Comparison of ENCODE assay signal across 28 mouse cellular contexts in genomic region chr16:36505913-36506312, GRCm38 (mm10). TPM values are rescaled to one million over a fixed set of nuclear protein-coding genes. Genes with fewer than 3 reads are reported as not detected.
DNase-seq lines count a peak whose midpoint lies in the region; ATAC-seq and TF ChIP-seq lines count a peak whose summit lies in the region.
"Had no signal": no experiment of that assay in that cellular context is flagged by ENCODE, and none has a peak within 500 bp of the region (broad histone marks: within the 10 kb centered on the region; RNA-seq: fewer than 3 reads in every experiment).

No protein-coding gene starts in this region.

- no peaks in the 10 kb centered on the region for H3K4me1 ChIP-seq in hindbrain, embryonic 15.5 days (replicated peaks)
- no peaks in the 10 kb centered on the region for H3K4me1 ChIP-seq in hindbrain, embryonic 14.5 days (replicated peaks; ENCODE audit: control insufficient read depth, insufficient read depth, low read length)
- no peaks in the 10 kb centered on the region for H3K4me1 ChIP-seq in lung, postnatal 0 days (ENCODE audit: insufficient read depth, low read depth, low read length)
- H3K4me1 ChIP-seq in lung, adult 2 months (ENCODE audit: control insufficient read depth, insufficient read depth, low read length) = no peaks in the 10 kb centered on the region
- no peaks in the 10 kb centered on the region for H3K4me1 ChIP-seq in MEL (ENCODE audit: control insufficient read depth in 1 of 2, insufficient read depth in 2 of 2, low read length in 2 of 2)
- H3K4me1 ChIP-seq: embryonic facial prominence, embryonic 15.5 days; hindbrain, embryonic 12.5 days; midbrain, embryonic 13.5 days had no signal

- peak; percentile 45; the same call in 1 of the 2 replicates for ATAC-seq in hindbrain, embryonic 15.5 days (ENCODE audit: low FRiP score, low read depth)
- ATAC-seq in hindbrain, embryonic 14.5 days (ENCODE audit: low FRiP score) = no peak
- no peak for ATAC-seq in lung, postnatal 0 days
- no peak for ATAC-seq in megakaryocyte, adult 5-6 weeks (ENCODE audit: poor library complexity, severe bottlenecking)
- ATAC-seq: midbrain, embryonic 13.5 days had no signal

- H3K4me2 ChIP-seq in hindbrain, embryonic 15.5 days = no peak overlapping the region
- H3K4me2 ChIP-seq in hindbrain, embryonic 14.5 days (replicated peaks) = no peak overlapping the region
- no peak overlapping the region for H3K4me2 ChIP-seq in lung, postnatal 0 days (replicated peaks; ENCODE audit: low read depth, low read length)
- H3K4me2 ChIP-seq: embryonic facial prominence, embryonic 15.5 days; heart, embryonic 11.5 days; hindbrain, embryonic 12.5 days; liver, embryonic 11.5 days; midbrain, embryonic 13.5 days had no signal

- H3K27me3 ChIP-seq in hindbrain, embryonic 15.5 days = no peaks in the 10 kb centered on the region
- no peaks in the 10 kb centered on the region for H3K27me3 ChIP-seq in hindbrain, embryonic 14.5 days (ENCODE audit: control insufficient read depth, insufficient read depth, low read length)
- no peaks in the 10 kb centered on the region for H3K27me3 ChIP-seq in lung, postnatal 0 days (replicated peaks; ENCODE audit: insufficient read depth, low read length)
- H3K27me3 ChIP-seq in MEL (ENCODE audit: control insufficient read depth in 1 of 2, insufficient read depth in 2 of 2, low read length in 2 of 2) = no peaks in the 10 kb centered on the region
- H3K27me3 ChIP-seq: embryonic facial prominence, embryonic 15.5 days; hindbrain, embryonic 12.5 days; midbrain, embryonic 13.5 days had no signal

- H3K36me3 ChIP-seq in hindbrain, embryonic 15.5 days = no peaks in the 10 kb centered on the region
- H3K36me3 ChIP-seq in hindbrain, embryonic 14.5 days (replicated peaks; ENCODE audit: control insufficient read depth, insufficient read depth) = no peaks in the 10 kb centered on the region
- no peaks in the 10 kb centered on the region for H3K36me3 ChIP-seq in lung, postnatal 0 days (ENCODE audit: insufficient read depth, low read length)
- no peaks in the 10 kb centered on the region for H3K36me3 ChIP-seq in MEL (ENCODE audit: control insufficient read depth in 1 of 2, insufficient read depth in 2 of 2, low read length in 2 of 2)
- H3K36me3 ChIP-seq: embryonic facial prominence, embryonic 15.5 days; G1E; hindbrain, embryonic 12.5 days; midbrain, embryonic 13.5 days had no signal

- H3K27ac ChIP-seq in hindbrain, embryonic 15.5 days (replicated peaks) = no peak overlapping the region
- H3K27ac ChIP-seq in hindbrain, embryonic 14.5 days = no peak overlapping the region
- H3K27ac ChIP-seq in lung, postnatal 0 days (ENCODE audit: low read length) = no peak overlapping the region
- no peak overlapping the region for H3K27ac ChIP-seq in MEL (ENCODE audit: control insufficient read depth, low read depth, low read length)
- H3K27ac ChIP-seq: embryonic facial prominence, embryonic 15.5 days; hindbrain, embryonic 12.5 days; macrophage; midbrain, embryonic 13.5 days had no signal

- H3K9ac ChIP-seq in hindbrain, embryonic 15.5 days = no peak overlapping the region
- no peak overlapping the region for H3K9ac ChIP-seq in hindbrain, embryonic 14.5 days
- no peak overlapping the region for H3K9ac ChIP-seq in lung, postnatal 0 days (replicated peaks; ENCODE audit: low read depth)
- H3K9ac ChIP-seq in MEL (ENCODE audit: control insufficient read depth, low read depth, low read length, poor library complexity, severe bottlenecking) = no peak overlapping the region
- H3K9ac ChIP-seq: embryonic facial prominence, embryonic 15.5 days; hindbrain, embryonic 12.5 days; midbrain, embryonic 13.5 days had no signal

- no peak for DNase-seq in hindbrain, embryonic 14.5 days (ENCODE audit: low spot score)
- no peak for DNase-seq in lung, postnatal 0 days (ENCODE audit: low spot score)
- no peak for DNase-seq in lung, adult 2 months
- peak; percentile 43 for DNase-seq in MEL (ENCODE audit: low read depth, low spot score)
- peak; percentile 45 for DNase-seq in retina, postnatal 1 day
- DNase-seq in ovary, postnatal 36 days (ENCODE audit: low spot score) = no peak
- DNase-seq: heart, postnatal 10 days; kidney, adult 18-20 months; kidney, postnatal 25 days; layer of hippocampus, adult 9-11 months; lung, adult 18-20 months; thymus, adult 18-20 months; thymus, postnatal 4 days had no signal

- H3K79me2 ChIP-seq in MEL (ENCODE audit: control insufficient read depth, insufficient read depth, low read length, poor library complexity) = no peaks in the 10 kb centered on the region

- TF ChIP-seq CTCF in lung, postnatal 0 days (IDR thresholded peaks at IDR 0.05) = 0 out of 2 replicates have a peak, but pooled peaks have one; percentile 10
- no peak for TF ChIP-seq CTCF in lung, adult 2 months (IDR thresholded peaks at IDR 0.05; ENCODE audit: insufficient read depth, low read length)
- TF ChIP-seq CTCF in MEL (IDR thresholded peaks at IDR 0.05 in 2 of 3, conservative IDR thresholded peaks at IDR 0.05 in 1 of 3; ENCODE audit: control insufficient read depth in 1 of 3, insufficient read depth in 1 of 3, low read depth in 2 of 3, low read length in 3 of 3, poor library complexity in 1 of 3, severe bottlenecking in 1 of 3) = no peak

- no peak for TF ChIP-seq RAD21 in MEL (IDR thresholded peaks at IDR 0.05; ENCODE audit: low read depth, low read length)

- TF ChIP-seq POLR2A in lung, adult 2 months (IDR thresholded peaks at IDR 0.05; ENCODE audit: borderline replicate concordance, extremely low read depth, low read depth, low read length) = no peak
- TF ChIP-seq POLR2A in MEL (IDR thresholded peaks at IDR 0.05; ENCODE audit: control insufficient read depth in 1 of 2, insufficient read depth in 1 of 2, low read depth in 1 of 2, low read length in 2 of 2, poor library complexity in 1 of 2) = no peak

- 56% methylated on average over 4 of the region's 4 CpGs for WGBS in hindbrain, embryonic 15.5 days
- 62% methylated on average over 4 of the region's 4 CpGs for WGBS in hindbrain, embryonic 14.5 days
- WGBS in lung, postnatal 0 days = 45% methylated on average over 4 of the region's 4 CpGs
- 38% methylated on average over 4 of the region's 4 CpGs for whole genome bisulfite sequencing in lung, adult 2 months

- no peak for TF ChIP-seq EP300 in lung, postnatal 0 days (IDR thresholded peaks at IDR 0.05)
- TF ChIP-seq EP300 in MEL (IDR thresholded peaks at IDR 0.05; ENCODE audit: low read depth in 1 of 2, low read length in 2 of 2) = no peak

- no peaks in the 10 kb centered on the region for H3K9me3 ChIP-seq in hindbrain, embryonic 15.5 days
- no peaks in the 10 kb centered on the region for H3K9me3 ChIP-seq in hindbrain, embryonic 14.5 days (ENCODE audit: control insufficient read depth, low read length)
- no peaks in the 10 kb centered on the region for H3K9me3 ChIP-seq in lung, postnatal 0 days (ENCODE audit: low read length)
- H3K9me3 ChIP-seq in MEL (replicated peaks; ENCODE audit: insufficient read depth, low read length) = no peaks in the 10 kb centered on the region
- H3K9me3 ChIP-seq: embryonic facial prominence, embryonic 15.5 days; G1E; hindbrain, embryonic 12.5 days; midbrain, embryonic 13.5 days had no signal

- H3K4me3 ChIP-seq in hindbrain, embryonic 15.5 days = no peak overlapping the region
- H3K4me3 ChIP-seq in hindbrain, embryonic 14.5 days (replicated peaks; ENCODE audit: low read length) = no peak overlapping the region
- H3K4me3 ChIP-seq in lung, postnatal 0 days (ENCODE audit: low read depth, low read length) = no peak overlapping the region
- H3K4me3 ChIP-seq in lung, adult 2 months (replicated peaks; ENCODE audit: extremely low read depth, low read depth, low read length) = no peak overlapping the region
- H3K4me3 ChIP-seq in MEL (ENCODE audit: control insufficient read depth in 1 of 2, insufficient read depth in 1 of 2, low read depth in 2 of 2, low read length in 2 of 2) = no peak overlapping the region
- H3K4me3 ChIP-seq: embryonic facial prominence, embryonic 15.5 days; hindbrain, embryonic 12.5 days; midbrain, embryonic 13.5 days had no signal

TF ChIP-seq in MEL, 35 proteins besides CTCF, POLR2A, EP300 and RAD21 (continues in another document):
- TF ChIP-seq UBTF (IDR thresholded peaks at IDR 0.05; ENCODE audit: borderline replicate concordance, insufficient read depth, low read depth, low read length) (no peak), SMC3 (IDR thresholded peaks at IDR 0.05; ENCODE audit: low read depth, low read length) (no peak), CHD1 (IDR thresholded peaks at IDR 0.05; ENCODE audit: low read depth, low read length) (no peak), E2F4 (IDR thresholded peaks at IDR 0.05; ENCODE audit: borderline replicate concordance, low read depth, low read length) (no peak), ETS1 (IDR thresholded peaks at IDR 0.05; ENCODE audit: low read depth, low read length) (no peak), GABPA (IDR thresholded peaks at IDR 0.05; ENCODE audit: low read depth, low read length) (no peak), RCOR1 (IDR thresholded peaks at IDR 0.05; ENCODE audit: low read depth, low read length) (no peak), GATA1 (IDR thresholded peaks at IDR 0.05; ENCODE audit: low read depth, low read length) (no peak), TBP (IDR thresholded peaks at IDR 0.05; ENCODE audit: low read depth, low read length) (no peak), CHD2 (IDR thresholded peaks at IDR 0.05; ENCODE audit: low read length) (no peak), MAFK (IDR thresholded peaks at IDR 0.05; ENCODE audit: borderline replicate concordance, low read depth, low read length) (no peak)

RNA-seq across cellular contexts. Expression of gene Stfa3, which starts 50.7 kb away (rescaled TPM):
- 0.73 and 0.77 TPM in 2 replicates for polyA plus RNA-seq in hindbrain, embryonic 15.5 days (2015; fragmentation: Nextera tagmentation; extraction: Ambion mirVana)
- polyA plus RNA-seq in hindbrain, embryonic 14.5 days (2014; fragmentation: Nextera tagmentation; extraction: Ambion mirVana) = not detected in 2 replicates
- polyA plus RNA-seq in lung, postnatal 0 days (2015; fragmentation: Nextera tagmentation; extraction: Ambion mirVana) = 14.5 and 16.1 TPM in 2 replicates
- not detected in 2 replicates for polyA plus RNA-seq in lung, adult 2 months (2012; rRNA removed)
- total RNA-seq in MEL (2012; rRNA removed) = not detected in 2 replicates
- polyA plus RNA-seq in MEL (2012; ENCODE audit: insufficient read depth in 1 of 2, insufficient read length in 2 of 2, low read depth in 1 of 2, low replicate concordance in 2 of 2, missing spikeins in 1 of 2) = not detected
- 15.1 and 18.2 TPM in 2 replicates for total RNA-seq in megakaryocyte, adult 5-6 weeks (2015)
- 14.5 and 18.9 TPM in 2 replicates for total RNA-seq in megakaryocyte, adult 5-6 weeks (2017)
- total RNA-seq: adrenal gland, adult 18-20 months; G1E; gastrocnemius, adult 8-10 months had no signal
- polyA plus RNA-seq: frontal cortex, adult 2 months; G1E; heart, embryonic 11.5 days; limb, embryonic 11.5 days; macrophage; midbrain, embryonic 13.5 days had no signal

RNA-seq across cellular contexts. Expression of gene Casr, which starts 56.0 kb away (rescaled TPM):
- polyA plus RNA-seq in hindbrain, embryonic 15.5 days (2015; fragmentation: Nextera tagmentation; extraction: Ambion mirVana) = 0.16 and 0.33 TPM in 2 replicates
- polyA plus RNA-seq in hindbrain, embryonic 14.5 days (2014; fragmentation: Nextera tagmentation; extraction: Ambion mirVana) = 0.07 and 0.08 TPM in 2 replicates
- polyA plus RNA-seq in lung, postnatal 0 days (2015; fragmentation: Nextera tagmentation; extraction: Ambion mirVana) = 0.12 TPM in 1 of 2 replicates, not detected in the other
- 0.06 and 0.07 TPM in 2 replicates for polyA plus RNA-seq in lung, adult 2 months (2012; rRNA removed)
- not detected in 2 replicates for total RNA-seq in MEL (2012; rRNA removed)
- not detected for polyA plus RNA-seq in MEL (2012; ENCODE audit: insufficient read depth in 1 of 2, insufficient read length in 2 of 2, low read depth in 1 of 2, low replicate concordance in 2 of 2, missing spikeins in 1 of 2)
- total RNA-seq in megakaryocyte, adult 5-6 weeks (2015) = not detected in 2 replicates
- total RNA-seq in megakaryocyte, adult 5-6 weeks (2017) = not detected in 2 replicates
- total RNA-seq: adrenal gland, adult 18-20 months; granulocyte monocyte progenitor cell, adult 5-6 weeks; neutrophil, adult 5-6 weeks had no signal
- polyA plus RNA-seq: G1E, macrophage had no signal

Comparison
In these comparisons a context has a peak if more than half of its experiments do, and no peak if none do; other contexts are left out.
1. DNase-seq: peak in MEL (single experiment) and retina, postnatal 1 day (single experiment); none in hindbrain, embryonic 14.5 days (single experiment), lung, postnatal 0 days (single experiment), lung, adult 2 months (single experiment) and ovary, postnatal 36 days (single experiment).